Mouse (Mus musculus) lung, adult 2 months (tissue): Measurements from ENCODE around the gene Gm21994. TPM values are rescaled to one million over a fixed set of nuclear protein-coding genes. Genes with fewer than 3 reads are reported as not detected.
A peak's percentile ranks its signal among the peaks of the same experiment; 100 is the strongest.
"Not testable (repeated sequence)": the region's sequence is repeated elsewhere in the genome, so short reads cannot be mapped to it uniquely, and the experiment has no call there.

Experiments
- DNase-seq: peaks from one replicate; pipeline ENCODE4 v3.0.0; 2022
- H3K4me1 ChIP-seq: fragments of 200-500 bp; 2 replicates; pipeline ENCODE4 v1.6.1; 2011; ENCODE audit warnings: low read length; ENCODE audit not compliant: control insufficient read depth, insufficient read depth
- H3K4me3 ChIP-seq: fragments of 200-500 bp; replicated peaks from 2 replicates; pipeline ENCODE3; 2011; ENCODE audit warnings: low read depth, mild to moderate bottlenecking, control low read depth, low read length; ENCODE audit errors: extremely low read depth
- CTCF ChIP-seq: fragments of 200-500 bp; IDR thresholded peaks from 2 replicates; pipeline ENCODE4 v1.5.1; 2011; ENCODE audit warnings: mild to moderate bottlenecking, low read length, control low read depth; ENCODE audit not compliant: insufficient read depth
- POLR2A ChIP-seq: fragments of 200-500 bp; IDR thresholded peaks from 2 replicates; pipeline ENCODE4 v1.6.1; 2011; ENCODE audit warnings: low read depth, mild to moderate bottlenecking, control low read depth, low read length, borderline replicate concordance; ENCODE audit errors: extremely low read depth
- WGBS: fragments of 180-500 bp; shearing (Covaris S2); methylation state at CpG from one replicate; pipeline ENCODE4 v1.1.7; 2018; 5-methylcytosine and 5-hydroxymethylcytosine counted together
- polyA plus RNA-seq: library from polyadenylated mRNA; depleted of rRNA; stranded (reverse); fragments of >200 nt; gene quantifications from 2 replicates; pipeline ENCODE4 v1.2.3, GENCODE M21; 2012; rRNA removed

Gene Gm21994
- polyA plus RNA-seq = 0.11 and 0.17 TPM in 2 replicates

DNA sequence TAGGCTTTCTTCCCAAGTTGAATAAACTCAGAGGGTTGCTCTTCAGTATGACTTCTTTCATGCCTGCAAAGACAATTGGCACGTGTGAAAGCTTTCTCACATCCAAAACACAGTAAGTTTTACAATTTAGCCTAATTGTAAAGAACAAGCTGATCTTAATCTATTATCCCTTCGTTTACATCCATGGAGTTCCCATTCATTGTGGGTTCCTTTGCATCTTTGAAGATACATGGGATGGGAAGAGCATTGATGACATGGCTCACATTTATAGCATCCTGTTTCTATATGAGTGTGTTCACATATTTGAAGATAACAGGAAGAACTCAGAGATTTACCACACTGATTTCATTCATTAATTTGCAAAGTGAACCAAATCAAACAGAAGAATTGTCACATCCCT, at the start of gene Gm21994:
Gm21994 (minus strand) TSS at position 101 of the 400 bp plus-strand sequence.
- WGBS = 47% methylated on average over 2 of the region's 2 CpGs
- H3K4me1 ChIP-seq, H3K4me3 ChIP-seq, DNase-seq: not testable (repeated sequence)

DNA sequence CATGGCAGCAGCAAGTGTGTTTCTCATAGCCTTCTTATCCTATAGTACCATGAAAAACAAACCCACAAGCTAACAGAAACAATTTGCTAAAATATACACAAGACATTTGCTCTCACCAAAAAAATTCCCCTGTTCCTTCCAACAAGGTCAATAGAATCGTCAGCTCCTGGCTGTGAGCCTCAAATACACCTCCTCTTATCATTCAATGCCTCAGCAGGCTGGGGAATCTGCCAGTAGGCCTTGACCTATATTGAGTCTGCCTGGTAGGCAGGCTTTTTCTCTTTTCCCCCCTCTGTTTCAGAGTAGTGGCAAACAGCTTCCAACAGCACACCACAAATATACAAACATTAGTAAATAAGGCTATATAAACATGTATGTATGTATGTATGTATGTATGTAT, 43.7 kb upstream of the Gm21994 start:
- WGBS = 21% methylated on average over 1 of the region's 1 CpGs
- TF ChIP-seq CTCF (no peak), POLR2A (no peak)
- no peaks in the 10 kb centered on the region for H3K4me1 ChIP-seq
- H3K4me3 ChIP-seq = no peak overlapping the region
- DNase-seq = no peak

DNA sequence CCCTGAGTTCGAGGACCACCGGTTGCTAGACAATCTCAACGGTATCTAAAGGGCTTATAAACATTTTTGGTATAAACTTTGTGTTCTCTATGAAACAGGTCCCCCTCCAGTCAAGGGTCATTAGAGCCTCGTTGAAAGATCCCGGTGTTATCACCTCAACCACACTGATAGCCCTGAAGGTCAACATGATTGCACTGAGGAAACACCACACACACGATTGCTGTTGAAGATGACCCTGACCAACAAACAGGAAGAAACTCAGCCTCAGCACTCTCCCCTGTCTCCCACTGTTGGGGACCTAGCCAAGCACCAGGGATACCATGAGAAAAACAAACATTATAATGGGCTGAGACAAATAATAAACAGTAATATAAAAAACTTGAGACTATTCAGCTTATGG, 38.3 kb upstream of the Gm21994 start:
- Histone ChIP-seq H3K4me1 (no peaks in the 10 kb centered on the region), H3K4me3 (no peak overlapping the region)
- TF ChIP-seq POLR2A (no peak), CTCF (no peak)
- 68% methylated on average over 6 of the region's 6 CpGs for WGBS
- no peak for DNase-seq

DNA sequence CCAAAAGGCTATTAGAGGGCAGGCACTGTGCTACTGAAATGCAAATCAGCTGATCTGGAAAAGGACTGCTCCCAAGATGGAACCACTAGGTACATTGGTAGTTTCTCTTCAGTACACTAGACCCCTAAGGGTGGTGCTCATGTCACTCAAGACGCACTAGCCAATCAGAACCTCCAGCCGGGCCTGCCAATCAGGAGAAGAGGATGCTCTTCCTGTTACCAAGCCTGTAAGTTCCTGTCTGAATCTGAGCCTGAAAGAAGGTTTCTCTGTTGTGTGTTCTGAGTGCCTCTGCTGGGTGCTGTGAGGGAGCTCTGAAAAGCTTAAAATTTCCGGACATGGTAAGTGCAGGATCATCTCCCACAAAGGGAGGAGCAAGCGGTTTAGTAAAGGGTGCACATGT, 1.9 kb upstream of the Gm21994 start, which contains the start of gene Gm14124:
Gm14124 (plus strand) TSS at position 227 of the 400 bp plus-strand sequence.
- WGBS = 75% methylated on average over 4 of the region's 4 CpGs
- not testable (repeated sequence) for DNase-seq, H3K4me3 ChIP-seq, H3K4me1 ChIP-seq

DNA sequence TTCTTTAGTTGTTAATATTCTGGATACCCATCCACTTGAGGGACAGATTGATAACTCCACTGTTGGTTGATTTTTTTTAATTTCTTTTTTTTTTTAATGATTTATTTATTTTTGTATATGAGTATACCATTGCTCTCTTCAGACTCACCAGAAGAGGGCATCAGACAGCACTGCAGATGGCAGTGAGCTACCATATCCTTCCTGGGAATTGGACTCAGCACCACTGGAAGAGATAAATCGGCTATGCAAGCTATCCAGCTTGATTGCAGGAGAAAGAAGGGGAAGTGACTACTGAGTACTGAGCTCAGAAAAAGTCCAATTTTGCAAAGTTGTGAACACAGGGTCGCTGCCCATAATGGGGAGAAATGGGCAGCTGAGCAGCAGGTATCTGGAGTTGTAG, 1.5 kb upstream of the Gm21994 start:
- H3K4me1 ChIP-seq, H3K4me3 ChIP-seq, DNase-seq: not testable (repeated sequence)
- WGBS = 62% methylated on average over 2 of the region's 2 CpGs

DNA sequence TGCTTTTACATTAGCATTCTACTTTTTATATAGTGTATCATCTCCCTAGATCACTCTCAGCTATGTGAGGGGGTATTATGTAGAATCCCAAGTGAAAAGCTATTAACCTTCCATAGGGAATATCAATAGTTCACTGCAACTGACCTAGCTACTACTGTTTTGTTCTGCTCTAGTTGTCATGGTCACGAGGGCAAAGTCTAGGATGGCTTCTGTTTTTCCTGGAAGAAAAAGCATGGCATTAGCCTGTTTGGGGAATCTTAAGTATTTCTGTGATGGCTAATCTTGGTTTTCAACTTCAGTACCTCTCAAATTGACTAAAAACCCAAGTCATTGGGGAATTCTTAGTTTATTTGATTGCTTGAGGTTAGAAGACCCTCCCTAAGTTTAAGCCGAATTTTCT, 12.2 kb downstream of the Gm21994 start:
- no peak for DNase-seq
- Histone ChIP-seq H3K4me1 (no peaks in the 10 kb centered on the region), H3K4me3 (no peak overlapping the region)
- WGBS = 93% methylated on average over 2 of the region's 2 CpGs
- TF ChIP-seq CTCF (no peak), POLR2A (no peak)

DNA sequence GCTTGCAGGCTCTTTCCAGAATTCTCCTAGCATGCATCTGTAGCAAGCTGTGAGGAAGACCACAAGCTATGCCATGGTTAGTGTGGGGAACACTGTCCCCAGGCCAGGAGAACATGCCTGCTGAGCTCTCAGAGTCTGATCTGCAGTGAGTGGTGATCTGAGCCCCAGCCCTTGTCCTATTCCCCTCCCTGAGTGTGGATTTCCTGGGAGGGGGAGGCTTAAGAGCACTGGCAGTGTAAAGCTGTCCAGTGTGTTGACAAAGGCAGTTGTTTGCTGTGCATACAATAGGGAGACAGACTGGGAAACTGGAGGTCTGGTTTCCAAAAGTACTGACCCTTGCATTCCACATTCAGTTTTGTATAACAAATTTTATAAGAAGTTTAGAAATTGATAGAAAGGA, 32.1 kb downstream of the Gm21994 start:
- not testable (repeated sequence) for H3K4me1 ChIP-seq, H3K4me3 ChIP-seq, DNase-seq

DNA sequence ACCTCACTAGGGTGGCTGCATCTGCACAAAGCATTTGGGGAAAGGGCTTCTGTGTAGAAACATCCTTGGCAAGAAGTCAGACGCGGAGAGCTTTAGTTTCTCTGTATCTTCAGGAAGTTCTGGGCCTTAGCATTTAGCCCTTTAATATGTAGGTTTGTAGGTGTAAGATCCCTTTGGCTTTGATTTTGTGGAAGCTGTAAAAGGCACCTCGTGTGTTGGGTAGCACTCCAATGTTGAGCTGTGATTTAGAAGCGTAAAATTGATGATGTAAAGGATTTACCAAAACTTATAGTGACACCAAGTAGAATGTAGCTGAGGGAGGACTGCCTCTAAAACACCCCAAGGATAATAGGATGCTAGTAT, 37.0 kb downstream of the Gm21994 start:
- not testable (repeated sequence) for H3K4me1 ChIP-seq, DNase-seq
- peak overlapping the region; percentile 56 for H3K4me3 ChIP-seq
- 9% methylated on average over 4 of the region's 4 CpGs for WGBS

DNA sequence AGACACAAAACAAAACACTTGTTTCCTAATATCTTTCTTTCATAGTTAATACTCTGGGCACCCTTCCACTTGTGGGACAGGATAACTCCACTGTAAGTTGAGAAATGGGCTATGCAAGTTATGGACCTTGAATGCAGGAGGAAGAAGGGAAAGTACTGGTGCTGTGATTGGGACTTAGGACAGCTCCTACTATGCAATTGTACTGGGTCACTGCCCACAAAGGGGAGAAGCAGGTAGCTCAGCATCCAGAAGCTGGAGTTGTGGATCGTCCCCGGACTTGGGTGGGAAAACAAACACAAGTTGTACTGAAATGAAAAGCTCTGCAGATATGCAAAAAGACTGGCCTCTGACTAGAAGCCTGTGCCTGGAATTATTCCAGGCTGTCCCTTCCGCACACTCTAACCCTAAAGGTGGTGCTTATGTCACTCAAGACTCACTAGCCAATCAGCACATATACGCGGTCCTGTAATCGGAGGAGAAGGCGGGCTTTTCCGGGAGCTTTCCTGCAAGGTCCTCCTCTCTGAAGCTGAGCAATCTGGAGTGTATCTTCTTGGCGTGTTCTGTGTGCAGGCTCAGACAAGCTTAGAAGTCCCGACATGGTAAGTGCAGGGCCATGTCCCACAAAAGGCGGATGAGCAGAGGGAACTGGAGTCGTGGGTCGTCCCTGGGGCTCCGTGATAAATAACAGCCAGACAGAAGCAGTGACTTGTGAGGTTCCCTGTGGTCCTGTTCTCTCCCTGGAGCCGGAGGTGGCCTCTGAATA, 37.6 kb downstream of the Gm21994 start, which contains the start of gene Zfp937:
Zfp937 (plus strand) TSS at position 474 of the 763 bp plus-strand sequence.
- WGBS = 0% methylated on average over 15 of the region's 15 CpGs
- H3K4me3 ChIP-seq = peak within 1 kb of the TSS; percentile 56
- H3K4me1 ChIP-seq = not testable (repeated sequence)
- DNase-seq = peak; percentile 59

Other genes starting within 250 kb of the Gm21994 start
- 1.9 and 2.3 TPM in 2 replicates for gene Zfp120, start 118.9 kb downstream of the Gm21994 start, polyA plus RNA-seq
- gene Gm10770, start 75.9 kb downstream of the Gm21994 start, polyA plus RNA-seq = not detected in 2 replicates
- not detected in 2 replicates for gene Gm14139, start 73.8 kb downstream of the Gm21994 start, polyA plus RNA-seq
- gene Zfp937, start 37.5 kb downstream of the Gm21994 start, polyA plus RNA-seq = 0.25 and 0.59 TPM in 2 replicates
- not detected in 2 replicates for gene Gm14124, start 1.9 kb upstream of the Gm21994 start, polyA plus RNA-seq
- not detected in 2 replicates for gene Gm10130, start 68.1 kb upstream of the Gm21994 start, polyA plus RNA-seq
- 0.91 and 1.2 TPM in 2 replicates for gene 3300002I08Rik, start 107.2 kb upstream of the Gm21994 start, polyA plus RNA-seq
- 0.15 and 0.28 TPM in 2 replicates for gene Zfp442, start 195.9 kb upstream of the Gm21994 start, polyA plus RNA-seq
- not detected in 2 replicates for gene Zfp345, start 229.5 kb upstream of the Gm21994 start, polyA plus RNA-seq